ENCODE assay signal across 8 mouse cellular contexts in genomic region chr11:95513461-95514297, GRCm38 (mm10). TPM values are rescaled to one million over a fixed set of nuclear protein-coding genes. Genes with fewer than 3 reads are reported as not detected.
DNase-seq lines count a peak whose midpoint lies in the region; ATAC-seq and TF ChIP-seq lines count a peak whose summit lies in the region.

No protein-coding gene starts in this region.

- H3K9ac ChIP-seq in hindbrain, embryonic 13.5 days: peak overlapping the region; percentile 72
- peak overlapping the region; percentile 48 for H3K9ac ChIP-seq in midbrain, embryonic 12.5 days (replicated peaks)

- peak overlapping the region; percentile 75 for H3K27ac ChIP-seq in embryonic facial prominence, embryonic 10.5 days (replicated peaks)
- H3K27ac ChIP-seq in hindbrain, embryonic 13.5 days: no peak overlapping the region
- H3K27ac ChIP-seq in midbrain, embryonic 12.5 days (replicated peaks): no peak overlapping the region

- under 1% methylated on average over 66 of the region's 66 CpGs for WGBS in embryonic facial prominence, embryonic 10.5 days
- WGBS in hindbrain, embryonic 13.5 days: 0% methylated on average over 62 of the region's 66 CpGs
- WGBS in midbrain, embryonic 12.5 days: under 1% methylated on average over 66 of the region's 66 CpGs

- no peaks in the 10 kb centered on the region for H3K79me3 ChIP-seq in C2C12 (ENCODE audit: low read depth)

- TF ChIP-seq CTCF in C2C12 (IDR thresholded peaks at IDR 0.05; ENCODE audit: control insufficient read depth, insufficient read depth, insufficient read length): no peak

- no peaks in the 10 kb centered on the region for H3K36me3 ChIP-seq in C2C12 (ENCODE audit: control insufficient read depth, insufficient read depth)
- no peaks in the 10 kb centered on the region for H3K36me3 ChIP-seq in embryonic facial prominence, embryonic 10.5 days (replicated peaks)
- no peaks in the 10 kb centered on the region for H3K36me3 ChIP-seq in hindbrain, embryonic 13.5 days
- no peaks in the 10 kb centered on the region for H3K36me3 ChIP-seq in midbrain, embryonic 12.5 days

- H3K27me3 ChIP-seq in C2C12 (ENCODE audit: control insufficient read depth, insufficient read depth, insufficient read length): no peaks in the 10 kb centered on the region
- H3K27me3 ChIP-seq in embryonic facial prominence, embryonic 10.5 days (replicated peaks; ENCODE audit: low read depth, poor library complexity, severe bottlenecking): peaks cover 89% of the 10 kb centered on the region
- peaks cover 69% of the 10 kb centered on the region for H3K27me3 ChIP-seq in hindbrain, embryonic 13.5 days
- H3K27me3 ChIP-seq in midbrain, embryonic 12.5 days: peaks cover 94% of the 10 kb centered on the region

- peaks cover 56% of the 10 kb centered on the region for H3K4me1 ChIP-seq in embryonic facial prominence, embryonic 10.5 days
- H3K4me1 ChIP-seq in hindbrain, embryonic 13.5 days (replicated peaks): peaks cover 45% of the 10 kb centered on the region
- H3K4me1 ChIP-seq in midbrain, embryonic 12.5 days: peaks cover 41% of the 10 kb centered on the region

- peak; percentile 30 for ATAC-seq in hindbrain, embryonic 13.5 days (ENCODE audit: low FRiP score)
- ATAC-seq in midbrain, embryonic 12.5 days (ENCODE audit: low FRiP score, low read depth): 0 out of 2 replicates have a peak, but pooled peaks have one; percentile 12

- intact Hi-C loops in left cerebral cortex, postnatal 4 days (cut with DNase I): no loop called here

- no peaks in the 10 kb centered on the region for H3K79me2 ChIP-seq in C2C12 (ENCODE audit: control insufficient read depth, insufficient read depth)

- H3K4me3 ChIP-seq in C2C12 (ENCODE audit: insufficient read depth, poor library complexity, severe bottlenecking): peak overlapping the region; percentile 23
- peak overlapping the region; percentile 65 for H3K4me3 ChIP-seq in embryonic facial prominence, embryonic 10.5 days
- peak overlapping the region; percentile 55 for H3K4me3 ChIP-seq in hindbrain, embryonic 13.5 days
- H3K4me3 ChIP-seq in midbrain, embryonic 12.5 days: peak overlapping the region; percentile 52

- H3K4me2 ChIP-seq in hindbrain, embryonic 13.5 days: peak overlapping the region; percentile 94
- peak overlapping the region; percentile 96 for H3K4me2 ChIP-seq in midbrain, embryonic 12.5 days (replicated peaks)

- H3ac ChIP-seq in C2C12 (ENCODE audit: control insufficient read depth, insufficient read length, low read depth): peak overlapping the region; percentile 52

- H3K9me3 ChIP-seq in embryonic facial prominence, embryonic 10.5 days: no peaks in the 10 kb centered on the region
- no peaks in the 10 kb centered on the region for H3K9me3 ChIP-seq in hindbrain, embryonic 13.5 days
- H3K9me3 ChIP-seq in midbrain, embryonic 12.5 days: no peaks in the 10 kb centered on the region

- DNase-seq in cerebellum, adult 11-12 months: peak; percentile 72
- DNase-seq in cerebellum, adult 11 months: no peak
- DNase-seq in embryonic facial prominence, embryonic 10.5 days (ENCODE audit: low spot score): peak; percentile 58
- no peak for DNase-seq in left cerebral cortex, postnatal 4 days
- no peak for DNase-seq in spleen, adult 18-20 months

TF ChIP-seq in C2C12, 6 proteins besides CTCF, POLR2A, EP300 and RAD21:
- TF ChIP-seq FOSL1 (IDR thresholded peaks at IDR 0.05; ENCODE audit: insufficient read depth, low read length, poor library complexity, severe bottlenecking) (no peak), MYOD1 (IDR thresholded peaks at IDR 0.05; ENCODE audit: control insufficient read depth, insufficient read length, low read depth) (no peak), MYOG (IDR thresholded peaks at IDR 0.05; ENCODE audit: control insufficient read depth, extremely low read depth, insufficient read length) (no peak), USF1 (IDR thresholded peaks at IDR 0.05; ENCODE audit: low read depth) (no peak), CEBPB (IDR thresholded peaks at IDR 0.05; ENCODE audit: low read depth) (no peak), MAX (IDR thresholded peaks at IDR 0.05) (no peak)

RNA-seq across cellular contexts. Expression of gene Nxph3, which starts 0.7 kb away (rescaled TPM):
- polyA plus RNA-seq in C2C12 (2012; fragmentation: generic; extraction: Trizol): 1.2 TPM
- 0.50 and 0.54 TPM in 2 replicates for polyA plus RNA-seq in embryonic facial prominence, embryonic 10.5 days (2016; fragmentation: Nextera tagmentation; extraction: Ambion mirVana)
- 0.69 and 0.91 TPM in 2 replicates for polyA plus RNA-seq in hindbrain, embryonic 13.5 days (2015; fragmentation: Nextera tagmentation; extraction: Ambion mirVana)
- polyA plus RNA-seq in midbrain, embryonic 12.5 days (2016; fragmentation: Nextera tagmentation; extraction: Ambion mirVana): 0.68 and 0.77 TPM in 2 replicates
- total RNA-seq in left cerebral cortex, postnatal 4 days (2021): 10 to 100 TPM; 40.2 to 44.0 TPM

Comparison
In these comparisons a context has a peak if more than half of its experiments do, and no peak if none do; other contexts are left out.
1. DNase-seq: peak in cerebellum, adult 11-12 months (single experiment) and embryonic facial prominence, embryonic 10.5 days (single experiment); none in cerebellum, adult 11 months (single experiment), left cerebral cortex, postnatal 4 days (single experiment) and spleen, adult 18-20 months (0 of 2).
2. Peak in every context shown above with its lines, with median percentiles within 50 percentile points of each other: H3K4me3 ChIP-seq.